Mouse (Mus musculus) G1E (cell line): ENCODE data around the gene Artn. TPM values are rescaled to one million over a fixed set of nuclear protein-coding genes. Genes with fewer than 3 reads are reported as not detected.
A peak's percentile ranks its signal among the peaks of the same experiment; 100 is the strongest.

ENCODE experiments used
- ATAC-seq: 2 replicates; pipeline ENCODE4 v1.8.0; 2016; ENCODE audit warnings: mild to moderate bottlenecking; ENCODE audit not compliant: insufficient number of reproducible peaks, poor library complexity, low FRiP score, severe bottlenecking; ENCODE audit errors: extremely low read depth
- DNase-seq: peaks from one replicate; pipeline ENCODE4 v3.0.0; 2012; ENCODE audit warnings: low spot score
- H3K27me3 ChIP-seq: 2 replicates; pipeline ENCODE4 v1.6.1; 2012; ENCODE audit warnings: mild to moderate bottlenecking, low read length, inconsistent platforms; ENCODE audit not compliant: insufficient read depth
- H3K36me3 ChIP-seq: replicated peaks from 2 replicates; pipeline ENCODE3; 2012; ENCODE audit warnings: mild to moderate bottlenecking, inconsistent platforms
- H3K4me1 ChIP-seq: 2 replicates; pipeline ENCODE4 v1.6.1; 2012; ENCODE audit warnings: low read depth, low read length, inconsistent platforms, mixed read lengths; ENCODE audit not compliant: insufficient read depth
- H3K4me3 ChIP-seq: 2 replicates; pipeline ENCODE4 v1.5.1; 2012; ENCODE audit warnings: low read depth, mild to moderate bottlenecking, inconsistent platforms, low read length, moderate library complexity, mixed read lengths
- H3K9me3 ChIP-seq: replicated peaks from 2 replicates; pipeline ENCODE4 v1.6.1; 2012; ENCODE audit warnings: inconsistent platforms
- CTCF ChIP-seq: IDR thresholded peaks from 2 replicates; pipeline ENCODE4 v1.5.1; 2012; ENCODE audit warnings: low read depth, low read length, inconsistent platforms, mixed read lengths
- GATA1 ChIP-seq: IDR thresholded peaks from 2 replicates; pipeline ENCODE4 v1.6.1; 2012; ENCODE audit warnings: borderline replicate concordance, low read length, inconsistent platforms, mixed read lengths
- GATA2 ChIP-seq: IDR thresholded peaks from 2 replicates; pipeline ENCODE4 v1.6.1; 2012; ENCODE audit warnings: low read depth, low read length, inconsistent platforms, borderline replicate concordance
- POLR2AphosphoS5 ChIP-seq: IDR thresholded peaks from 2 replicates; pipeline ENCODE4 v1.6.1; 2012; ENCODE audit warnings: low read depth, low read length, inconsistent platforms; ENCODE audit not compliant: insufficient replicate concordance
- TAL1 ChIP-seq: conservative IDR thresholded peaks from 2 replicates; pipeline ENCODE4 v1.6.1; 2012; ENCODE audit warnings: low read depth, low read length, inconsistent platforms, mixed read lengths
- polyA plus RNA-seq: library from polyadenylated mRNA; stranded (reverse); fragments of >175 nt; gene quantifications from 2 replicates; pipeline ENCODE4 v1.2.3, GENCODE M21; 2012
- total RNA-seq, 2 experiments: library from RNA; stranded (forward) in 1 of 2; stranded (reverse) in 1 of 2; fragments of 200-1000 nt in 1 of 2; fragments of >200 nt in 1 of 2; fragmentation: Nextera tagmentation in 1 of 2; gene quantifications; 2 replicates each; pipeline ENCODE4 v1.2.3; 2014 to 2017

The Artn gene
- total and polyA plus RNA-seq, 3 experiments: 0.11 TPM; not detected in 2

DNA sequence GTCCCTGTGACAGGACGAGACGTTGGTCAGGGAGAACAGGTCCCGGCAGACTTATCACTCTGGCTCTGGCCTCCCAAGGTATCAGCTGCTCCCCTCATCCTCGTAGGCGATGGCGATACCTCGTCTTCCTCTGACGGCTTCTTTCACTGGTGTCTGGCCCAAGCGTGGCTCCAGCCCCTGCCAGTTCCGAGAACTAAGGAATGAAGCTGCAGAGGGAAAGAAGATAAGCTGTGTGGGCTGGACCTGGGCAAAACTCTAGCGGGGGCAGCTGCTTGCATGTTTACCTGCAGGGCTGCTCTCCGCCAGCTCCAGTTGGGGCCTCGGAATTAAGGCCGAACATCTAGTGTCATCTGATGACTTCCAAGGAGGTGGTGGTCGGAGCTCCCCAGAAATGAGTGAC, 40.1 kb downstream of the Artn start:
- H3K4me1 ChIP-seq: peaks cover 56% of the 10 kb centered on the region
- H3K9me3 ChIP-seq: no peaks in the 10 kb centered on the region
- no peak for DNase-seq
- H3K27me3 ChIP-seq: no peaks in the 10 kb centered on the region
- ATAC-seq: no peak
- TF ChIP-seq POLR2AphosphoS5 (no peak), TAL1 (no peak), GATA2 (no peak), CTCF (no peak), GATA1 (no peak)
- no peak overlapping the region for H3K4me3 ChIP-seq
- H3K36me3 ChIP-seq: peaks cover 63% of the 10 kb centered on the region

GRCm38 (mm10) chr4:117887920-117888319, 41.6 kb downstream of the Artn start:
- ATAC-seq (no peak), DNase-seq (no peak)
- Histone ChIP-seq H3K4me3 (peak overlapping the region; percentile 95; the same call in 1 of the 2 replicates), H3K9me3 (no peaks in the 10 kb centered on the region), H3K36me3 (peaks cover 63% of the 10 kb centered on the region), H3K27me3 (peaks cover 9% of the 10 kb centered on the region), H3K4me1 (peaks cover 64% of the 10 kb centered on the region)
- TF ChIP-seq TAL1: no peak
- no peak for TF ChIP-seq GATA1
- no peak for TF ChIP-seq GATA2

DNA sequence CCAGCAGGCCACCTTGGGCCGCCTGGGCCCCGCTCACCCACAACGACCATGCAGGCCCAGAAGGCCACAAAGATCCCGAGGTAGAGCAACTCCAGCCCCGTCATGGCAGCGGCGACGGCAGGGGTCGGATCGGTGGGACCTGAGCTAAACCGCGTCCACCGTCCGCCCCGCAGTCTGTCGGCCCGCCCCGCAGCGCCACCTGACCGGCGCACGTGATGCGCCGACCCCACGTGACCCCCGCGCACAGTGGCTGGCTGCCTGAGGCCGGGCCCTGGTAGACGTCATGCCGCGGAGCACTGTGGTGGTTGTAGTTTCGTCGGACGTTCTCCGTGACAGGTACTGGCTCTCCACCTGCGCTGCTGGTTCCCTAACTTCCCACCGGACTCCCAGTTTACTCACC, 42.4 kb downstream of the Artn start, which contains the start of gene Atp6v0b:
TSS of gene Atp6v0b (minus strand) at position 201 of the 400 bp plus-strand sequence.
- Histone ChIP-seq H3K4me1 (peaks cover 66% of the 10 kb centered on the region), H3K9me3 (no peaks in the 10 kb centered on the region), H3K27me3 (peaks cover 17% of the 10 kb centered on the region), H3K4me3 (peak within 1 kb of the TSS; percentile 95), H3K36me3 (peaks cover 63% of the 10 kb centered on the region)
- TF ChIP-seq POLR2AphosphoS5 (no peak), GATA2 (no peak), CTCF (no peak), TAL1 (no peak), GATA1 (no peak)
- DNase-seq (peak; percentile 99), ATAC-seq (peak; percentile 74)

DNA sequence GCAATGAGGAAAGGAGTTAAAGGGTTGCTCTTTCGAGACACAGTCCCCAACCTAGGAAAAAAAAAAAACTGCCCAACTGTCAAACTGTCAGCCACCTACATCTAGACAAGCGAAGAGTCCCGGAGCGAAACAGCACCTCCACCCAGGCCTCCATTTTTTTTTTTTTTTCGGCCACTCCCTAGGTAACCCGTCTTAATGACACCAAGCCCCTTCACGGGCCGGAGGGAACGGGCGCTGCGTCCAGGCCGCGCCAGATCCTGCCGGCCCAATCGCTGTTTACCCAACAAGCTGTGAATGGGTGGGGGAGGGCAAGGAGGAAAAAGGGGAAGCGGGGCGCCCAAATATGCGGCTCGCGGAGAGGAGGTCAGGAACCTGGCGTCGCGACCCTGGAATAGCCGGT, 42.9 kb downstream of the Artn start:
- ATAC-seq (peak; percentile 16; the same call in 1 of the 2 replicates), DNase-seq (peak; percentile 83)
- TF ChIP-seq GATA2: no peak
- no peak for TF ChIP-seq TAL1
- Histone ChIP-seq H3K36me3 (peaks cover 63% of the 10 kb centered on the region), H3K27me3 (peaks cover 21% of the 10 kb centered on the region), H3K9me3 (no peaks in the 10 kb centered on the region), H3K4me3 (peak overlapping the region; percentile 95), H3K4me1 (peaks cover 63% of the 10 kb centered on the region)

GRCm38 (mm10) chr4:117885994-117886393, 43.6 kb downstream of the Artn start:
- ATAC-seq (no peak), DNase-seq (no peak)
- H3K36me3 ChIP-seq: peaks cover 61% of the 10 kb centered on the region
- H3K4me1 ChIP-seq: peaks cover 60% of the 10 kb centered on the region
- TF ChIP-seq GATA1 (no peak), CTCF (no peak), POLR2AphosphoS5 (no peak), GATA2 (no peak), TAL1 (no peak)
- peaks cover 28% of the 10 kb centered on the region for H3K27me3 ChIP-seq
- H3K4me3 ChIP-seq: peak overlapping the region; percentile 95
- H3K9me3 ChIP-seq: no peaks in the 10 kb centered on the region

GRCm38 (mm10) chr4:117885093-117885492, 44.5 kb downstream of the Artn start:
- TF ChIP-seq POLR2AphosphoS5 (no peak), CTCF (no peak), GATA2 (no peak), GATA1 (no peak), TAL1 (no peak)
- Histone ChIP-seq H3K9me3 (no peaks in the 10 kb centered on the region), H3K4me1 (peaks cover 51% of the 10 kb centered on the region), H3K36me3 (peaks cover 52% of the 10 kb centered on the region), H3K4me3 (no peak overlapping the region), H3K27me3 (peaks cover 37% of the 10 kb centered on the region)
- no peak for DNase-seq
- no peak for ATAC-seq
